8 mouse cellular contexts compared by ENCODE assay signal in genomic region chr7:112679513-112680245, GRCm38 (mm10). TPM values are rescaled to one million over a fixed set of nuclear protein-coding genes. Genes with fewer than 3 reads are reported as not detected.
A peak's percentile ranks its signal among the peaks of the same experiment; 100 is the strongest.
DNase-seq lines count a peak whose midpoint lies in the region; ATAC-seq lines count a peak whose summit lies in the region.

No protein-coding gene starts in this region.

- H3K27me3 ChIP-seq in hindbrain, embryonic 10.5 days (ENCODE audit: insufficient read depth, poor library complexity, severe bottlenecking) = peaks cover 3% of the 10 kb centered on the region
- no peaks in the 10 kb centered on the region for H3K27me3 ChIP-seq in lung, embryonic 16.5 days (ENCODE audit: control insufficient read depth, insufficient read depth, low read depth, low read length)

- DNase-seq in adrenal gland, adult 2 months = peak; percentile 89
- DNase-seq in cerebellum, adult 9-11 months = peak; percentile 70
- DNase-seq in frontal cortex, postnatal 14 days (ENCODE audit: low spot score in 2 of 2) = peak; percentile 36 to 43
- peak; percentile 84 for DNase-seq in hindbrain, embryonic 10.5 days (ENCODE audit: low spot score)
- peak; percentile 65 to 74 for DNase-seq in layer of hippocampus, postnatal 10 days (ENCODE audit: low spot score in 2 of 2)
- DNase-seq in retina, postnatal 7 days (ENCODE audit: low read depth, low spot score) = peak; percentile 44
- DNase-seq in spleen, postnatal 14 days (ENCODE audit: low spot score in 2 of 2) = no peak

- no peaks in the 10 kb centered on the region for H3K36me3 ChIP-seq in hindbrain, embryonic 10.5 days
- no peaks in the 10 kb centered on the region for H3K36me3 ChIP-seq in lung, embryonic 16.5 days (ENCODE audit: control insufficient read depth, insufficient read depth, low read length)

- H3K4me1 ChIP-seq in hindbrain, embryonic 10.5 days (replicated peaks) = peaks cover 54% of the 10 kb centered on the region
- H3K4me1 ChIP-seq in lung, embryonic 16.5 days (replicated peaks; ENCODE audit: control insufficient read depth, insufficient read depth, low read length) = peaks cover 15% of the 10 kb centered on the region

- WGBS in hindbrain, embryonic 10.5 days = under 1% methylated on average over 95 of the region's 95 CpGs
- under 1% methylated on average over 64 of the region's 95 CpGs for WGBS in lung, embryonic 16.5 days

- H3K9me3 ChIP-seq in hindbrain, embryonic 10.5 days = no peaks in the 10 kb centered on the region
- H3K9me3 ChIP-seq in lung, embryonic 16.5 days (ENCODE audit: control insufficient read depth, low read length) = 0 out of 2 replicates have a peak, but pooled peaks cover 4% of the 10 kb centered on the region

- peak overlapping the region; percentile 84 for H3K4me3 ChIP-seq in hindbrain, embryonic 10.5 days
- peak overlapping the region; percentile 71 for H3K4me3 ChIP-seq in lung, embryonic 16.5 days (ENCODE audit: low read length)

- H3K27ac ChIP-seq in hindbrain, embryonic 10.5 days = peak overlapping the region; percentile 98
- H3K27ac ChIP-seq in lung, embryonic 16.5 days (ENCODE audit: low read length) = peak overlapping the region; percentile 99

- peak overlapping the region; percentile 65 for H3K4me2 ChIP-seq in lung, embryonic 16.5 days (ENCODE audit: low read depth, low read length)

- peak; percentile 63 for ATAC-seq in lung, embryonic 16.5 days (ENCODE audit: low read depth)

- H3K9ac ChIP-seq in lung, embryonic 16.5 days (ENCODE audit: low read length) = peak overlapping the region; percentile 96

RNA-seq across cellular contexts. Expression of gene Tead1, which starts 0.6 kb away (rescaled TPM):
- 100 to 1,000 TPM in 1 of 2 experiments, 10 to 100 TPM in 1; 57.7 to 106 TPM for total RNA-seq in adrenal gland, adult 2 months (2021)
- 10.9 and 18.6 TPM in 2 replicates for polyA plus RNA-seq in adrenal gland, adult 2 months (2012; rRNA removed)
- polyA plus RNA-seq in hindbrain, embryonic 10.5 days (2016; fragmentation: Nextera tagmentation; extraction: Ambion mirVana) = 17.8 and 20.6 TPM in 2 replicates
- 10 to 100 TPM; 32.2 to 33.0 TPM for total RNA-seq in layer of hippocampus, postnatal 10 days (2021)
- 20.1 and 22.5 TPM in 2 replicates for polyA plus RNA-seq in lung, embryonic 16.5 days (2015; fragmentation: Nextera tagmentation; extraction: Ambion mirVana)

Comparison
In these comparisons a context has a peak if more than half of its experiments do, and no peak if none do; other contexts are left out.
1. DNase-seq: peak in adrenal gland, adult 2 months (single experiment), cerebellum, adult 9-11 months (single experiment), frontal cortex, postnatal 14 days (2 of 2), hindbrain, embryonic 10.5 days (single experiment), layer of hippocampus, postnatal 10 days (2 of 2) and retina, postnatal 7 days (single experiment); none in spleen, postnatal 14 days (0 of 2).